Comparison of ENCODE assay signal across 15 mouse cellular contexts in genomic region chr2:59794838-59795237, GRCm38 (mm10).
DNase-seq lines count a peak whose midpoint lies in the region; TF ChIP-seq lines count a peak whose summit lies in the region.
"Had no signal": no experiment of that assay in that cellular context is flagged by ENCODE, and none has a peak within 500 bp of the region (broad histone marks: within the 10 kb centered on the region; RNA-seq: fewer than 3 reads in every experiment).

No protein-coding gene starts in this region.

- no peak overlapping the region for H3K27ac ChIP-seq in left cerebral cortex, adult 2 months
- H3K27ac ChIP-seq: embryonic facial prominence, embryonic 15.5 days; intestine, embryonic 15.5 days; limb, embryonic 15.5 days; lung, embryonic 15.5 days; stomach, embryonic 15.5 days had no signal

- H3K4me3 ChIP-seq in left cerebral cortex, adult 2 months = no peak overlapping the region
- H3K4me3 ChIP-seq: embryonic facial prominence, embryonic 15.5 days; intestine, embryonic 15.5 days; limb, embryonic 15.5 days; lung, embryonic 15.5 days; stomach, embryonic 15.5 days had no signal

- TF ChIP-seq CTCF in left cerebral cortex, adult 2 months (IDR thresholded peaks at IDR 0.05) = no peak

- intact Hi-C loops in left cerebral cortex, postnatal 14 days (cut with DNase I) = no loop called here
- intact Hi-C loops in left cerebral cortex, adult 2 months (cut with DNase I) = no loop called here

- peak; percentile 15 to 53 for DNase-seq in left cerebral cortex, postnatal 14 days (ENCODE audit: low spot score in 2 of 2)
- DNase-seq in left cerebral cortex, adult 2 months (ENCODE audit: extremely low spot score in 1 of 2, low spot score in 2 of 2) = no peak
- peak; percentile 53 for DNase-seq in cerebellum, adult 8-10 months
- peak; percentile 70 for DNase-seq in layer of hippocampus, adult 11-12 months (ENCODE audit: low spot score)
- peak; percentile 17 for DNase-seq in right cerebral cortex, postnatal 25 days
- no peak for DNase-seq in lung, postnatal 14 days
- DNase-seq in thymus, adult 18-20 months = no peak
- DNase-seq: adrenal gland, adult 8-10 months; gastrocnemius, postnatal 36 days; kidney, postnatal 14 days had no signal

Comparison
In these comparisons a context has a peak if more than half of its experiments do, and no peak if none do; other contexts are left out.
1. DNase-seq: peak in left cerebral cortex, postnatal 14 days (2 of 2), cerebellum, adult 8-10 months (single experiment), layer of hippocampus, adult 11-12 months (single experiment) and right cerebral cortex, postnatal 25 days (single experiment); none in left cerebral cortex, adult 2 months (0 of 2), lung, postnatal 14 days (single experiment) and thymus, adult 18-20 months (0 of 2).